Mouse (Mus musculus) hindbrain, embryonic 10.5 days (tissue): ENCODE results near the gene Wipi2. TPM values are rescaled to one million over a fixed set of nuclear protein-coding genes. Genes with fewer than 3 reads are reported as not detected.

Experiments used
- DNase-seq: peaks from one replicate; pipeline ENCODE4 v3.0.0-alpha.2; 2017; ENCODE audit warnings: low spot score
- H3K27ac ChIP-seq: fragments of 300-500 bp; sonication (generic); 2 replicates; pipeline ENCODE4 v1.5.1; 2016; ENCODE audit warnings: mild to moderate bottlenecking, moderate library complexity
- H3K27me3 ChIP-seq: fragments of 300-500 bp; sonication (generic); 2 replicates; pipeline ENCODE4 v1.6.1; 2016; ENCODE audit warnings: mild to moderate bottlenecking; ENCODE audit not compliant: poor library complexity, insufficient read depth, severe bottlenecking
- H3K36me3 ChIP-seq: fragments of 300-500 bp; sonication (generic); 2 replicates; pipeline ENCODE4 v1.6.1; 2016; ENCODE audit warnings: mild to moderate bottlenecking, moderate library complexity
- H3K4me1 ChIP-seq: fragments of 300-500 bp; sonication (generic); replicated peaks from 2 replicates; pipeline ENCODE4 v1.6.1; 2016; ENCODE audit warnings: mild to moderate bottlenecking
- H3K4me3 ChIP-seq: fragments of 300-500 bp; sonication (generic); 2 replicates; pipeline ENCODE4 v1.5.1; 2016; ENCODE audit warnings: mild to moderate bottlenecking, moderate library complexity
- H3K9me3 ChIP-seq: fragments of 300-500 bp; sonication (generic); 2 replicates; pipeline ENCODE4 v1.6.1; 2016; ENCODE audit warnings: mild to moderate bottlenecking, moderate library complexity
- WGBS: fragments of 180-500 bp; shearing (Covaris S2); methylation state at CpG from one replicate; pipeline ENCODE4 v1.1.7; 2016; 5-methylcytosine and 5-hydroxymethylcytosine counted together
- polyA plus RNA-seq: library from polyadenylated mRNA; unstranded; fragments of >200 nt; fragmentation: Nextera tagmentation; extraction: Ambion mirVana; gene quantifications from 2 replicates; pipeline ENCODE4 v1.2.1, GENCODE M21; 2016

The Wipi2 gene
- polyA plus RNA-seq, 1 experiment from 2014 or later, result 55.6 TPM

DNA sequence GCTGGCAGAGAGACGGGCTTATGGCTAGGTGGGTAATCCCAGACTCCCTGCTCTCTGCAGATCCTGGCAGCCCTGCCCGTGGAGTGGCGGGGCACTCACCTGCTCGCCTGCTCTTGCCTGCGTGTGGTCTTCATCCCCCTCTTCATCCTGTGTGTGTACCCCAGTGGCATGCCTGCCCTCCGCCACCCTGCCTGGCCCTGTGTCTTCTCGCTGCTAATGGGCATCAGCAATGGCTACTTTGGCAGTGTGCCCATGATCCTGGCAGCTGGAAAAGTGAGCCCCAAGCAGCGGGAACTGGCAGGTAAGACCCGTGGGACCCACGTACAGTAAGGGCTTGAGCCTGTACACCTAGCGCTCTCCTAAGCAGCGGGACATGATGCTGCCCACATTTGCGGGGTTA is 92.4 kb downstream of the Wipi2 start:
- WGBS, result 91% methylated on average over 13 of the region's 13 CpGs
- Histone ChIP-seq H3K36me3 (peaks cover 40% of the 10 kb centered on the region), H3K9me3 (no peaks in the 10 kb centered on the region)

More for the DNA sequence above, 92.4 kb downstream of the Wipi2 start:
- Histone ChIP-seq H3K4me3 (no peak overlapping the region), H3K27ac (no peak overlapping the region), H3K27me3 (no peaks in the 10 kb centered on the region), H3K4me1 (0 out of 2 replicates have a peak, but pooled peaks cover 4% of the 10 kb centered on the region)
- DNase-seq, result no peak

Other genes starting within 250 kb of the Wipi2 start
- 5.2 and 5.5 TPM in 2 replicates for gene Foxk1, start 226.2 kb upstream of the Wipi2 start, polyA plus RNA-seq
- gene Ap5z1, start 163.8 kb upstream of the Wipi2 start, polyA plus RNA-seq, result 13.5 and 16.9 TPM in 2 replicates
- gene Papolb, start 97.6 kb upstream of the Wipi2 start, polyA plus RNA-seq, result 0.15 and 0.27 TPM in 2 replicates
- 5.5 and 6.1 TPM in 2 replicates for gene Radil, start 76.6 kb upstream of the Wipi2 start, polyA plus RNA-seq
- 4.3 and 4.7 TPM in 2 replicates for gene Mmd2, start 18.9 kb upstream of the Wipi2 start, polyA plus RNA-seq
- 21.8 and 42.3 TPM in 2 replicates for gene Slc29a4, start 64.8 kb downstream of the Wipi2 start, polyA plus RNA-seq
- gene Tnrc18, start 190.0 kb downstream of the Wipi2 start, polyA plus RNA-seq, result 25.2 and 39.3 TPM in 2 replicates